Mouse (Mus musculus): ENCODE results near the gene Kifc3.
"Not testable (repeated sequence)": the region's sequence is repeated elsewhere in the genome, so short reads cannot be mapped to it uniquely, and the experiment has no call there.

The Kifc3 gene

DNA sequence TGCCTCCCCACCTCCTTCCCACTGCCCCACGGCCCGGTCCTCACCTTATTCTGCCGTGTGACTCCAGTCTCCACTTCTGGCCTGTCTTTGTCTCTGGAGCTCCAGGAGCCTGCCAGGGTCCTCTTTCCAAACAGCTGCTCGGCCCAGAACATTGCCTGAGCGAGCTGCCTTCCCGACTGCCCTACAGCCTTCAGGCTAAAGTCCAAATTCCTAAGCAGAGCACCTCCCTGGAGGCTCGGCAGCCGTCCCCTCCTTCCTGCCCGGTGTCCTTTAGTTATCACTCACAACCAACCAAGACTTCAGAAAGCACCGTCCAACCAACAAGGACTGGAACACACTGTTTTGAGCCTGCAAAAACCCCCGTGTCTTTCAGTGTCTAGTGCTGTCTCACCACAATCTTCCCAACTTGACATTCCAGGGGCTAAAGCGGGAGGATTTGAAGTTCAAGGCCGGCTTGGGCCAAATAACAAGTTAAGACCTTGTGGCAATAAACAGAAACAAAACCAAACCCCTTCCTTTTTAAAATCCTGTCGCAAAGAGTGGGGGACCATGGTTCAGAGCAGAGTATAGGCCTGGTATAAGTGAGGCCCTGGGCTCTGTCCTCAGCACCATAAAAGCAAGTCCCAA lies at the start of gene Kifc3:
Gene Kifc3 (minus strand): TSS at position 164 of the 627 bp plus-strand sequence.
- in situ Hi-C loops (cut with MboI; ENCODE audit: low sequenced_read_pairs) = loop anchor here (10.0 kb wide), 1 partner anchor 78 kb away; no protein-coding TSS in a partner anchor

DNA sequence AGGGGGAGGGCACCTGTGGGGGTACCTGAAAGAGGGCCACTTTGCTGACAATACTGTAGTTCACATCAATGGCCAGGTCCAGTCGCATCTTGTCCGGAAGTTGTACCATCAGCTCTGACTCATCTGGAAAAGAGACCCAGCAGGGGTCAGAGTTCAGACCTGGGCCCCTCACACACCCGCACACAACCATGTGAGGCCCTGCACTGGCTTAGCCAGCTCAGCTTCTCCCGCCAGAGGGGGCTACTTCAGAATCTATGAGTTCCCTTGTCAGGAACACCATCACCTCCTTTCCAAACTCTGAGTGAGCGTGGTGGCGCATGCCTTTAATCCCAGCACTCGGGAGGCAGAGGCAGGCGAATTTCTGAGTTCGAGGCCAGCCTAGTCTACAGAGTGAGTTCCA lies 49.4 kb upstream of the Kifc3 start:
- in situ Hi-C loops (cut with MboI; ENCODE audit: low sequenced_read_pairs) = loop anchor here (10.0 kb wide), 1 partner anchor 173 kb away; no protein-coding TSS in a partner anchor

DNA sequence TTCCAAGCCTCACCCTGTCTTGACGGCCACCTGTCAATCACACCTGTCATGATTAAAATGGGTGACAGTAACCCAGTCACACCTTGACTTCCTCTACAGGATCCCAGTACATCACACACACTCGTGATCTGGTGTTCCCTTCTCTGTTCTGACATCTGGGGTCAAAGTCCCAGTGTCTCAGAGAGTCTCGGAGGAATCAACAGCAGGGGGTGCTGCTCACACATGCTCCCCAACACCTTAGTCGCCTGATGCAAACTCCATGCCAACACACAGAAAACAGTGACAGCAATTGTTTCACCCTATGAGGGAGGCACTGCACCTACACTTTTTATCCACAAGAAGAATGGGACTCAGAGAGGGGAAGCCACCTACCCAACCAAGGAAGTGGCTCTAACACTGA lies 47.2 kb upstream of the Kifc3 start:
- in situ Hi-C loops (cut with MboI; ENCODE audit: low sequenced_read_pairs) = loop anchor here (10.0 kb wide), 1 partner anchor 175 kb away; no protein-coding TSS in a partner anchor

DNA sequence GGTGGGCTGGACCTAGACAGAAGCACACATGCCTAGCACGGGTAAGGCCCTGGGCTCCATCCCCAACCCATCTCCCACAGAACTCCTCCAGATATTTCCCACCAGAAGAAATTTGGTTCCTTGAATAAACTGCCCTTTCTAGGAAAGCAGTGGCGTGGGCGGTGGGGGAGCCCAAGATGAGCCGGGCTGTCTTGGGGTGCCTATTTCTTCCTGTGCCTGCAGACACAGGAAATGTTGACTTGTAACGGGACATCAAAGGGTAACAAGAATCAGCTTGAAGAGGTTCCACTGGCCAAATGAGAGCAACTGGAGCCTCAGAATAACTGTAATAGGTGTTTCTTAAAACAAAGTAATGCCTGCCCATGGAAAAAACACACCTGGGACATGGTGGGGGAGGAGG lies 44.7 kb upstream of the Kifc3 start:
- in situ Hi-C loops (cut with MboI; ENCODE audit: low sequenced_read_pairs) = no loop called here

DNA sequence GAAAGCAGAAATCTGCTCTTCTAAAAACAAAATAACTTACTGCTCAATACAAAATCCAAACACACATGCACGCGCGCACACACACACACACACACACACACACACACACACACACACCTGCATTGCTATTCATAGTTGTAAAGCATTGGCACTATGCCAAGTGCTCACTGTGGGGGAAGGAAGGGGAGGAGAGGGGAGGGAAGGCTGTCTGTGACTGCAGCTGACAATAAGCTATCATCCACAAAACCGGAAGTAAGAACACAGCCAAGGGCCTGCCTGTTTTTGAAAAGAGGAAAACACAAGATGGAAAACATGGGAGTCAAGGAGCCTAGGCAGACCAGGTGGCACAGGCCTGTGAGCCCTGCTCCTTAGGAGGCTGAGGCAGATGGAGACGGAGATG lies 42.6 kb upstream of the Kifc3 start:
- in situ Hi-C loops (cut with MboI; ENCODE audit: low sequenced_read_pairs) = no loop called here

DNA sequence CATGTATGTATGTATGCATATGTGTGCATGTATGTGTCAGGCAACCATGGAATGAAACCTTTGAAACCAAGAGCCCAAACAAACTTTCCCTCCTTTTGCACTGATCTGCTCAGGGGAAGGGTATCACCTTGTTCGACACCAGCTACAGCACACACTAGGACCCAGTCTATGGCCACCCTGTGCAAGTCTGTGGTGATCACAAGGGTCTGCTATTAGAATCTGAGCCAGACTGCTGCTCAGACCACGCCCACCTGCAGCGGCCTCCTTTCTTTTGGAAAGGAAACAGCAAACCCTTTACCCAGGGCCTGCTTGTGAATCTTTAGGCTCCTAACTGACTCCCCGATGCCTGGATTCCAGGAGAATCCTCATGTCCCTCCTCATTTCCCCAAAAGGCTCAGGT lies 41.2 kb upstream of the Kifc3 start:
- in situ Hi-C loops (cut with MboI; ENCODE audit: low sequenced_read_pairs) = no loop called here

DNA sequence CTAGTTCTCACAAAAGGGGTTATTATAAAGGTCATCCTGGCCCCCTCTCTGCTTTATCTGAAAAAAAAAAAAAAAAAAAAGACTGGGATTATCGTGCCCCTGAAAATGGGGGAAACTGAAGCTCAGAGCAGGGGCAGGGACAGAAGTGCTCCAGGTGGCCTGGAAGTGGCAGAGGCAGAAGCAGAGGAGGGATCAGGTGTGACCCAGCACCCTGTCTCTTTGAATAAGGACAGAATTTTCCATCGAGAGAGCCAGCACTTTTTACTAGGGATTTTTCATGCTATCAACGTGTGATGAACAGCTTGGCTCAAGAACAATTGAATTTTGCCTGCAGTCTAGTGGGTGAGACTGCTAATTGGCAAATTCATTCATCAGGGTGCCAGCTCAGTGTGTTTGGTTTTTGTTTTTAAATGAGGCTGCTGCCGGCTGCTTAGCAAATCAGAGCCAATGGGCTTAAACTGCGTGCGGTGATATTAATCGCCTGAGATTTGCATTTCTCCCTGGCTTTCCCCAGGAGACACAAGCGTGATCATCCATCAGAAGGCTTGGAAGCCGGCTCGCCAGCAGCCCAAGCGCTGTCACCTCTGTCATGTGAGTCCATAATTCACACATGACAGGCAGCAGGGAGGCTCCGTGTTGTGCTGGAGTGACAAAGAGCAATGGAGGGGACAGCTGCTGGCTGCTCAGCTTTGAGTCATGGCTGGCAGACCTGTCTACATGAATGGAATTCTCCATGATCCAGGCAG lies 40.4 kb upstream of the Kifc3 start:
- in situ Hi-C loops (cut with MboI; ENCODE audit: low sequenced_read_pairs) = no loop called here

DNA sequence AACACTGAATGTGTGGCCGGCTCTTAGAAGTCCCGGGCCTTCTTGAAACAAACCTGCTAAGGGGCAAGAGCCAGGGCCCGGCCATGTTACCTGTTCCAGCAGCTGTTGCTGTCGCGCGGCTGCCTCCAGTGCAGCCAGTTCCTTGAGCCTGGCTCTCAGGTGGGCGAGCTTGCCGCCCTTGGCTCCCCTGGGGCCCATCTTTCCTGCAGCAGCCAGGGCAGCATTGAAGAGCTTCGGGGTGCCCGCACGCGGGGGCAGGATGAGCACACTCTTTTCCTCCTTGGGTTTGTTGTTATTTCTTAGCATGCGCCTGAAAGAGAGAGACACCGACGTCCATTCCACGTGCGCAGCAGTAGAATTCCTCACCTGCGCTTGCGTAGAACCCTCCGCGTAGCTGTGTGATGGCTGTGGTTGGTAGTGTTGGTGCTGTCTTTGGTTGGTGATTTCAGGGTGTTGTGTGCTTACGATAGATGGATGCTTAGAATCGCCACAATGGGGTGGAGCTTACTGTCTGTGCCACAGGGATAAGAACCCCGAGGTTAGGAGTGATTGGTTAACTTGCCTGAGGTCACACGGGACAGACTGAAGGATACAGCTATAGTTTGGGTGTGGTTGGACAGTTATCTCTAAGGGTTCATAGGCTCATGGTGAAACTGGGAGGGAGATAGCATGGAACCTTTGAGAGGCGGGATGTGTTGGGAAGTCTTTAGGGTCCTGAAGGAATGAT lies 39.6 kb upstream of the Kifc3 start:
- in situ Hi-C loops (cut with MboI; ENCODE audit: low sequenced_read_pairs) = no loop called here

DNA sequence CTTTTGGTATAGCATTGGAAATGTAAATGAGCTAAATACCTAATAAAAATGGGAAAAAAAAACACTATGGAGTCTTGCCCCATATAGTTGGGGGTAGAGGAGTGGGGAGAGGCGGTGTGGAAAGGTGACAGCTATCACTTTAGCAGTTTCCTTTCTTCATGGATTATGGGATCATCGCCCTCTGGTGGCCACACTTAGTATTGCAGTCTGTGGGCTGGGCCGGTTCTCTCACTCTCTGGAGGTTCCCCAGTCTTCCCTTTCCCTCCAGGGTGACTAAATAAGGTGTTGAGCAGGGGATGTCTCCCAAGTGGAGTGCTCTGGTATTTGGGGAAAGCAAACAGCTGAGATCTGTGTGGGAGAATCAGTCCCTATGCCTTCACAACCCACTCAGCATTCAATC lies 33.1 kb upstream of the Kifc3 start:
- in situ Hi-C loops (cut with MboI; ENCODE audit: low sequenced_read_pairs) = no loop called here

DNA sequence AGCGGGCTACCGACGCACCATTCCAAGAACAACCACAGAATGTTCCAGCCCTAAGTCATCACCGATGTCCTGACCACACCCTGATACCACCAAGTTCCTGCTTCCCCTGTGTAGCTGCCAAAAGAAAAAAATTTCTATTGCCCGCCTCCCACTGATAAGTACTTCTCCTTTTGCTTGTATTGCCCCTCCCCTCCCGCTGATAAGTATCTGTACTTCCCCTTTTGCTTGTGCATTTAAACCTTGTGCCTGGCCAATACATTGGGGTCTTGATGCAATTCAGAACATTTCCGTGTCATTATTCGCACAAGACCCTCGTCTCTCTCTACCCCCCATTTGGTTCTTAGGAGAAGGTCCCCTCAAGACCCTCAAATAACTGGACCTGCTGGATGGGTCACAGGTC lies 27.5 kb upstream of the Kifc3 start:
- in situ Hi-C loops (cut with MboI; ENCODE audit: low sequenced_read_pairs) = not testable (repeated sequence)

DNA sequence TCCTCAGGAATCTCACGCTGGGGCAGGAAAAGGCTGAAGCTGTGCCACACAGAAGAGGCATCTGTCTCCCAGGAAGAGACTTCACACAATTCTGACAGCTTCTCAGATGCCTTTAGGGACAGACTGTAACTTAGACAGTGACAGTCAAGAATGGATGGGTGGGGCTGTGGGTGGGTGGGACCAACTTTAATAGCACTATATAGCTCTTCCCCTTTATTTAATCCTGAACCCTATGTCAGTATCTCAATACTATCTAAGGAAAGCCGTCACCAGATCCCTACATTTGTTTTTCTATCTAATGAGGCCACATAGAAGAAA lies 24.5 kb upstream of the Kifc3 start:
- in situ Hi-C loops (cut with MboI; ENCODE audit: low sequenced_read_pairs) = no loop called here

DNA sequence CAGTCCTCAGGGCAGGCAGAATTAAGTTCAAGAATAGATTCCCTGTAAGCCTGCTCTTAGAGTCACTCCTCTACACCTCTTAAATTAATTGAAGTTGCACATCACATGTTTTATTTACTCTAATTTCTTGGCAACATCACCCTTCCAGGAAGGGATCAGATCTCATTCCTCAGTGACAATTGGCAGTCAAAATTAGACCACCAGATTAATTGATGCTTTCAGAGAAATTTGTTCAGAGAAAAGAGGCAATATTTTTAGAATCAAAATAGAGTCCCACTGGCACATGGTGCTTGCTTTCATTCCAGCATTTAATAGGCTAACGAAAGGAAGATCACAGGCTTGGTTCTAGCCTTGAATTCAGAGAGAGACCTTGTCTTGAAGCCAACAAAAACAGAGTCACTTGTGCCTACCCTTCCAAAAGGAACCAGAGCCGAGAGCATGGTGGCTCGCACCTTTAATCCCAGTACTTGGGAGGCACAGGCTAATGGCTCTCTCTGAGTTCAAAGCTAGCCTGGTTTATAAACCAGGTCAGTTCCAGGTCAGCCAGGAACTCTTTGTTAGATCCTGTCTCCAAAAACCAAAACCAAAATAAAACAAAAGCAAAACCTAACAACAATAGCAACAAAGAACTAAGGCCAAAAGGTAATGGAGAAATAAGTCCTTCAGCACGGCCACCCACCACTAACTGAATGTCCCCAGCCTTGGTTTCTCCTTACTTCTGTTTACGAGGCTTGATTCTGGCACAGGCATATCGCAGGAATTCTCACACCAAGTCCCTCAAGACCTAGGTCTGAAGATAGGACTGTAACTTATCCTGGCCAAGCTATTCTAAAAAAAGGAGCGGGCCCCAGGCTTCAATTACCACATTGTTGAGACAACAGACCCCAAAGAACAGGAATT lies 23.9 kb upstream of the Kifc3 start:
- in situ Hi-C loops (cut with MboI; ENCODE audit: low sequenced_read_pairs) = no loop called here

DNA sequence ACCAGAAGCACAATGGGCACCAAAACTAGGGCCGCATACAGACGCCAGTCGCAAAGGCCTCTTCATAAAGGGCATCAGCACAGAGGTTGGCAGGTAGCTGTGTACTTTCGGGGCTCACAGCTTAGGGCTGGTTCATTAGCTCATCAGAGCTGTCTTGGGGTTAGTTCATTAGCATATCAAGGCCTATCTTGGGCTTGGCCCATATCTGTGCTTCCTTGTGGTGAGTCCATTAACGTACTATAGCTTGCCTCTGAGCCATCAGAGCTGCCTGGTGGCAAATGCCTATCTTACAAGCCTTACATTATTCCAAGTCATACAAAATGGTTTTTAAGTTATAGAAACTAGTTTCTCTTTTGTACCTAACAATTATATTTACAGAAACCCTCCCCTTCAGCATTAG lies 21.4 kb upstream of the Kifc3 start:
- in situ Hi-C loops (cut with MboI; ENCODE audit: low sequenced_read_pairs) = no loop called here

DNA sequence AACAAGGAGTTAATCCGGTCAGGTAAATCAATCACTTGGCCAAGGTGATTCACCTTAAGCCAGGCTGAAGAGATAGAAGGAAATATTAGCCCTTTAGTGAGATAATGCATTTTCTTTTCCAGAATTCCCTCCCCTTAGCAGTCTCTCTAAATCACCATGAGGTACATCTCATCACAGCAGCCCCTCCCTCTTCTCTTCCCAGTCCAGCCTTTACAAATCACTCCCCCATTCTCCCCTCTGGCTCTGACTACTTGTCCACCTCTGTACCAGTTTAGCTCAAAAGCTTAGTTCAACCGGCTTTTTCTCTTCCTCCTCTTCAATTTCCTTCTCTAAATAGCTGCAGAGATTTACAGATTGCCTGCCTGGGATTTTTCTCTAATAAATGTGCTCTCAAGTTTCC lies 18.4 kb upstream of the Kifc3 start:
- in situ Hi-C loops (cut with MboI; ENCODE audit: low sequenced_read_pairs) = no loop called here

DNA sequence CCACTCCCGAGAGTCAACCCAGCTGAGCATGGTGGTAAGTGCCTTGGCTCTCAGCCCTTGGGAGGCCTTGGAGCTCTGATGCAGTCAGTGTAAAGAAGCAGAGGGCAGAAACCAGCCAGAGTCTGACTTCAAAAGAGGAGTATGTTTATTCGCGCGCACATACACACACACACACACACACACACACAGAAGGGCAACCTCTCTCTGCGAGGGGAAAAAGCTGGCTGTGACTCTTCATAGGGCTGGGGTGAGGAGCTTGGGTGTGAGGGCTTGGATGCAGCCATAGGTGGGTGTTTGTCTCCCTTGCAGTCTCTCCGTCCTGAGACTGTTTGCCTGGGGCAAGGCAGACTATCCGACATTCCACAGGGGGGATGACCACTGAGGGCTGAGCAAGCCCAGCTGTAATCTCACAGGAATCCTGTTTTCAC lies 18.0 kb upstream of the Kifc3 start:
- in situ Hi-C loops (cut with MboI; ENCODE audit: low sequenced_read_pairs) = no loop called here

DNA sequence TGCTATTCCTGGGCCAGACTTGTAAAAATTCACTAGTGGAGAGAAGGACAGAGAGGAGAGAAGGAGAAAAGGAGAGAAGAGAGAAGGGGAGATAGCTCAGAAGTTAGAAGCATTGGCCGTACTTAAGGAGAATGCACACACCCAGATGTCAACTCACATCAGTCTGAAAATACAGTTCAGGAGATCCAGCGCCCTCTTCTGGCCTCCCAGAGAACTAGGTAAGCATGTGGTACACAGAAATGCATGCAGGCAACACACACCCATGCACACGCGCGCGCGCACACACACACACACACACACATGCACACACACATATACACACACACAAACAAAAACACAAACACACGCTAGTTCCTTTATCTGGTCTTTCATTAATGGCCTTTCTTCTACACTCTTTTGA lies 17.0 kb upstream of the Kifc3 start:
- in situ Hi-C loops (cut with MboI; ENCODE audit: low sequenced_read_pairs) = no loop called here

DNA sequence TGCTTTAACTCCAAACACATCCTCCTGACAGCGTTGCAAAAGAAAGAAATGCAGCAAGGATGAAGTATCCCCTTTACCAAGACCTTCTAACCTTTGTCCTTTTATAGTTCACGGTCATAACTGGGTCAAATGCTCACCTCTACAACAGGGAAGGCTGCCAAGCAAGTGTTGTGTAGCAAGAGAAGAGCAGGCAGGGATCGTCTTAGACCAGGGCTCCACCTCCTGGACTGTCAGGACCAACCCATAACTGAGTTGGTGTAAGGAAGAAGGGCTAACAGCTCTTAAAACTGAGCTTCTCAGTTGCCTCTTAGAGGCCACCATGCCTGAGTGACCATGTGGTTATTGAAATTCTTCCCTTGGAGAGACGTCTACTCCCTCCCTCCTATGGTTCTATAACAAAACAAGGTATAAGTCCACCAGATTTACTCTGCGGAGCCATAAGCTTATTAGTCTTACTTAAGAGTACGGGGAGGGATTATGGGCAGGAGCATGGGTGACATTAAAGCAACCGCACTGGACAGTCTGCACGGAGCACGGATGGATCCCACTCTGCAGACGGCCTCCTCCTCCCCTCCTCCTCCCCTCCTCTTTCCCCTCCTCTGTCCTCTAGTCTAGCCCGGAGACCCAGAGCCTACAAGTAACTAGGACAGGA lies 13.2 kb upstream of the Kifc3 start:
- in situ Hi-C loops (cut with MboI; ENCODE audit: low sequenced_read_pairs) = no loop called here

DNA sequence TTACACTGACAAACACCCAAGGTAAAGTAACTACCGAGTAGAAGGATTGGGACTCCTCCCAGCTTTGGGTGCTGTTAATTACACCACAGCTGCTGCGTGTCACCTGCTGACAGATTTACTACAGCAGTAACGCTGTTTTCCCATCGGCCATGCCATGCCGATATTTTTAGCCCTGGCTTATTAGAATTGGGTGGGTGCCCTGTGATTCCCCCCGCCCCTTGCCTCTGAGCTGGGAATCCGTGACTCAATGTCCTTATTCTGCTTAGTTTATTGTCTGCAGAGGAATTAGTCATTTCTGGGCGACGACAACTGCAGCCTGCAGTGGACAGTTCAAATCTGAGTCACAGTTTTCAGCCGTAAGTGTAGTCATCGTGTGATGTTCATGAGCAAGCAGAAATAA lies 7.3 kb upstream of the Kifc3 start:
- in situ Hi-C loops (cut with MboI; ENCODE audit: low sequenced_read_pairs) = loop anchor here (10.0 kb wide), 1 partner anchor 85 kb away; no protein-coding TSS in a partner anchor

DNA sequence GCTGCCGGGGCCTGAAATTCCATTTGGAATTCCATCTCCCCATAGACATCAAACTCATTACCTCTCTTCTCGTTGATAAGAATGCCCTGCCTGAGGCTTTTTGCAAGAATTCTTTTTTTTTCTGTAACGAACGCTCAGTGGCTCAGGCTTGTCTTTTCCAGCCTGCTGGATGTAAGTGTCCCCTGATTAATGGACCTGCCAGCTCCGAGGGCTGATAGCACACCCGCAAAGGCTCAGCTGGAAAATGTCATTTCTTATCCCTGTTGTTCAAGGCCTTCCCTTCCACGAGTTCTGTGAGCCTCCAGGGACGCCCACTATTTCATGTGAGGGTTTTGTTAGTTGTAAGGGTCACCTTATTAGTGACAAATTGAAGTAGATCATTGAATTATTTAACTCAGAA lies 3.3 kb upstream of the Kifc3 start:
- in situ Hi-C loops (cut with MboI; ENCODE audit: low sequenced_read_pairs) = loop anchor here (10.0 kb wide), 1 partner anchor 81 kb away; no protein-coding TSS in a partner anchor

DNA sequence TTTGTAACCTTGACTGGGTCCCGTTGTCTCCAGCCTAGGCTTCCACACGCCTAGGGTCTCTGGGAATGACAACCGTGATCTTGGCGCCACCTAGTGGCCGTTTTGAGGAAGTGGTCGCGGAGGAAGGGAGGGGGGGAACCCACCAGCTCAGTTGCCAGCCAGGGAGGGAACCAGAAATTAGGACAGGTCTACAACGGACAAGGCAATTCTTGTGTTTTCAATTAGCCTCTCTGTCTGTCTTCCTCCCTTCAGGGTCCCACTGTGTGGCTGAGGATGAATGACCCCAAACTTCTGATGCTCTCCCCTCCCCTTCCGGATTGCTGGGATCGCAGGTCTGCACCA lies 1.4 kb upstream of the Kifc3 start:
- in situ Hi-C loops (cut with MboI; ENCODE audit: low sequenced_read_pairs) = loop anchor here (10.0 kb wide), 1 partner anchor 79 kb away; no protein-coding TSS in a partner anchor

All from CH12F3 (cell line).